Mouse (Mus musculus) heart, embryonic 10.5 days (tissue): ENCODE measurements at regions not wholly inside any gene's neighbourhood (a gene's known extent, or its start where the extent isn't known, plus 50 kb on each side); places are given as distances from the start of the nearest gene placed in this dataset.

Experiments used
- DNase-seq: peaks from one replicate; pipeline ENCODE4 v3.0.0-alpha.2; 2017; ENCODE audit warnings: low spot score
- H3K27ac ChIP-seq: fragments of 300-500 bp; sonication (generic); 2 replicates; pipeline ENCODE4 v1.5.1; 2016; ENCODE audit warnings: mild to moderate bottlenecking
- H3K27me3 ChIP-seq: fragments of 300-500 bp; sonication (generic); 2 replicates; pipeline ENCODE4 v1.6.1; 2016; ENCODE audit warnings: mild to moderate bottlenecking; ENCODE audit not compliant: poor library complexity, insufficient read depth, severe bottlenecking
- H3K36me3 ChIP-seq: fragments of 300-500 bp; sonication (generic); 2 replicates; pipeline ENCODE4 v1.6.1; 2016; ENCODE audit warnings: mild to moderate bottlenecking, moderate library complexity
- H3K4me1 ChIP-seq: fragments of 300-500 bp; sonication (generic); 2 replicates; pipeline ENCODE4 v1.6.1; 2016; ENCODE audit warnings: mild to moderate bottlenecking
- H3K4me3 ChIP-seq: fragments of 300-500 bp; sonication (generic); 2 replicates; pipeline ENCODE4 v1.5.1; 2016; ENCODE audit warnings: mild to moderate bottlenecking, moderate library complexity
- H3K9me3 ChIP-seq: fragments of 300-500 bp; sonication (generic); 2 replicates; pipeline ENCODE4 v1.6.1; 2016; ENCODE audit warnings: mild to moderate bottlenecking, moderate library complexity
- WGBS: fragments of 180-500 bp; shearing (Covaris S2); methylation state at CpG from one replicate; pipeline ENCODE4 v1.1.7; 2016; 5-methylcytosine and 5-hydroxymethylcytosine counted together

GRCm38 (mm10) chr4:31076236-31076635 is 887.7 kb upstream of the Map3k7 start:
- 79% methylated on average over 3 of the region's 3 CpGs for WGBS
- H3K36me3 ChIP-seq = no peaks in the 10 kb centered on the region
- H3K9me3 ChIP-seq = no peaks in the 10 kb centered on the region
- H3K27ac ChIP-seq = no peak overlapping the region
- no peak overlapping the region for H3K4me3 ChIP-seq
- H3K27me3 ChIP-seq = no peaks in the 10 kb centered on the region
- no peak for DNase-seq
- no peaks in the 10 kb centered on the region for H3K4me1 ChIP-seq

GRCm38 (mm10) chr4:31121586-31121985 is 842.3 kb upstream of the Map3k7 start:
- Histone ChIP-seq H3K4me3 (no peak overlapping the region), H3K4me1 (no peaks in the 10 kb centered on the region), H3K36me3 (no peaks in the 10 kb centered on the region), H3K9me3 (no peaks in the 10 kb centered on the region), H3K27me3 (no peaks in the 10 kb centered on the region), H3K27ac (no peak overlapping the region)
- no peak for DNase-seq
- 67% methylated on average over 8 of the region's 8 CpGs for WGBS

- no peak for DNase-seq
- Histone ChIP-seq H3K27me3 (no peaks in the 10 kb centered on the region), H3K36me3 (no peaks in the 10 kb centered on the region), H3K9me3 (no peaks in the 10 kb centered on the region), H3K4me1 (no peaks in the 10 kb centered on the region), H3K4me3 (no peak overlapping the region), H3K27ac (no peak overlapping the region)
- 76% methylated on average over 1 of the region's 1 CpGs for WGBS
Observed at GRCm38 (mm10) chr4:31143166-31143565, 820.7 kb upstream of the Map3k7 start.

- Histone ChIP-seq H3K9me3 (no peaks in the 10 kb centered on the region), H3K27me3 (no peaks in the 10 kb centered on the region), H3K4me1 (no peaks in the 10 kb centered on the region), H3K36me3 (no peaks in the 10 kb centered on the region), H3K4me3 (no peak overlapping the region), H3K27ac (no peak overlapping the region)
- WGBS = 86% methylated on average over 4 of the region's 4 CpGs
- no peak for DNase-seq
Observed at GRCm38 (mm10) chr4:31167431-31167830, 796.5 kb upstream of the Map3k7 start.

- H3K4me1 ChIP-seq = no peaks in the 10 kb centered on the region
- no peak overlapping the region for H3K4me3 ChIP-seq
- no peaks in the 10 kb centered on the region for H3K36me3 ChIP-seq
- H3K27ac ChIP-seq = no peak overlapping the region
- no peak for DNase-seq
- WGBS = 69% methylated on average over 4 of the region's 4 CpGs
- no peaks in the 10 kb centered on the region for H3K9me3 ChIP-seq
- H3K27me3 ChIP-seq = no peaks in the 10 kb centered on the region
Observed at GRCm38 (mm10) chr4:31168357-31168756, 795.5 kb upstream of the Map3k7 start.

GRCm38 (mm10) chr4:31171190-31171589 is 792.7 kb upstream of the Map3k7 start:
- Histone ChIP-seq H3K27ac (no peak overlapping the region), H3K4me1 (no peaks in the 10 kb centered on the region), H3K27me3 (no peaks in the 10 kb centered on the region), H3K4me3 (no peak overlapping the region), H3K36me3 (no peaks in the 10 kb centered on the region), H3K9me3 (no peaks in the 10 kb centered on the region)
- no peak for DNase-seq
- 80% methylated on average over 3 of the region's 3 CpGs for WGBS

GRCm38 (mm10) chr4:31197852-31198251 is 766.0 kb upstream of the Map3k7 start:
- no peaks in the 10 kb centered on the region for H3K36me3 ChIP-seq
- no peaks in the 10 kb centered on the region for H3K9me3 ChIP-seq
- no peaks in the 10 kb centered on the region for H3K27me3 ChIP-seq
- H3K4me1 ChIP-seq = no peaks in the 10 kb centered on the region
- H3K4me3 ChIP-seq = no peak overlapping the region
- DNase-seq = no peak
- H3K27ac ChIP-seq = no peak overlapping the region

- Histone ChIP-seq H3K27me3 (no peaks in the 10 kb centered on the region), H3K36me3 (no peaks in the 10 kb centered on the region), H3K4me3 (no peak overlapping the region), H3K27ac (no peak overlapping the region), H3K4me1 (no peaks in the 10 kb centered on the region), H3K9me3 (no peaks in the 10 kb centered on the region)
- WGBS = 57% methylated on average over 3 of the region's 3 CpGs
- DNase-seq = no peak
Observed at GRCm38 (mm10) chr4:31203286-31203685, 760.6 kb upstream of the Map3k7 start.

GRCm38 (mm10) chr4:31205332-31205970 is 758.4 kb upstream of the Map3k7 start:
- DNase-seq = no peak

GRCm38 (mm10) chr4:31225741-31226140 is 738.2 kb upstream of the Map3k7 start:
- Histone ChIP-seq H3K4me1 (no peaks in the 10 kb centered on the region), H3K36me3 (no peaks in the 10 kb centered on the region), H3K9me3 (no peaks in the 10 kb centered on the region), H3K4me3 (no peak overlapping the region), H3K27me3 (no peaks in the 10 kb centered on the region), H3K27ac (no peak overlapping the region)
- WGBS = 86% methylated on average over 2 of the region's 2 CpGs
- DNase-seq = no peak

More at GRCm38 (mm10) chr4:31205332-31205970, 758.4 kb upstream of the Map3k7 start:
- H3K4me3 ChIP-seq = no peak overlapping the region
- H3K36me3 ChIP-seq = no peaks in the 10 kb centered on the region
- 82% methylated on average over 14 of the region's 14 CpGs for WGBS
- no peaks in the 10 kb centered on the region for H3K9me3 ChIP-seq
- H3K27ac ChIP-seq = no peak overlapping the region
- H3K4me1 ChIP-seq = no peaks in the 10 kb centered on the region
- no peaks in the 10 kb centered on the region for H3K27me3 ChIP-seq

GRCm38 (mm10) chr4:31268825-31269495 is 694.9 kb upstream of the Map3k7 start:
- WGBS = 67% methylated on average over 3 of the region's 3 CpGs
- Histone ChIP-seq H3K27me3 (no peaks in the 10 kb centered on the region), H3K4me1 (no peaks in the 10 kb centered on the region), H3K27ac (no peak overlapping the region), H3K9me3 (no peaks in the 10 kb centered on the region), H3K36me3 (no peaks in the 10 kb centered on the region), H3K4me3 (no peak overlapping the region)
- no peak for DNase-seq

- Histone ChIP-seq H3K4me3 (no peak overlapping the region), H3K36me3 (no peaks in the 10 kb centered on the region), H3K4me1 (no peaks in the 10 kb centered on the region), H3K27me3 (no peaks in the 10 kb centered on the region), H3K27ac (no peak overlapping the region), H3K9me3 (no peaks in the 10 kb centered on the region)
- DNase-seq = no peak
- WGBS = 74% methylated on average over 1 of the region's 1 CpGs
Observed at GRCm38 (mm10) chr4:31274131-31274530, 689.8 kb upstream of the Map3k7 start.

- Histone ChIP-seq H3K9me3 (no peaks in the 10 kb centered on the region), H3K27ac (no peak overlapping the region), H3K4me3 (no peak overlapping the region), H3K27me3 (no peaks in the 10 kb centered on the region), H3K4me1 (peaks cover 8% of the 10 kb centered on the region), H3K36me3 (no peaks in the 10 kb centered on the region)
- WGBS = 58% methylated on average over 5 of the region's 5 CpGs
- no peak for DNase-seq
Observed at GRCm38 (mm10) chr4:31290301-31290975, 673.5 kb upstream of the Map3k7 start.
